Mouse (Mus musculus) kidney, embryonic 16.5 days (tissue): Measurements from ENCODE around the gene Nfkbia. TPM values are rescaled to one million over a fixed set of nuclear protein-coding genes. Genes with fewer than 3 reads are reported as not detected.

Experiments used
- ATAC-seq: fragments of 200-750 bp; cut with Nextera tagmentation; 2 replicates; pipeline ENCODE4 v1.8.0; 2017; ENCODE audit warnings: moderate TSS enrichment; ENCODE audit not compliant: low FRiP score, low TSS enrichment
- H3K27ac ChIP-seq: fragments of 300-500 bp; sonication (generic); 2 replicates; pipeline ENCODE4 v1.5.1; 2014; ENCODE audit warnings: low read length
- H3K27me3 ChIP-seq: fragments of 300-500 bp; sonication (generic); 2 replicates; pipeline ENCODE4 v1.6.1; 2014; ENCODE audit warnings: low read length, control low read depth, mixed read lengths; ENCODE audit not compliant: insufficient read depth
- H3K36me3 ChIP-seq: fragments of 300-500 bp; sonication (generic); 2 replicates; pipeline ENCODE4 v1.6.1; 2014; ENCODE audit warnings: low read length, control low read depth, mixed read lengths; ENCODE audit not compliant: insufficient read depth
- H3K4me1 ChIP-seq: fragments of 300-500 bp; sonication (generic); 2 replicates; pipeline ENCODE4 v1.6.1; 2014; ENCODE audit warnings: low read length, control low read depth, mixed read lengths; ENCODE audit not compliant: insufficient read depth
- H3K4me2 ChIP-seq: fragments of 300-500 bp; sonication (generic); replicated peaks from 2 replicates; pipeline ENCODE4 v1.6.1; 2014; ENCODE audit warnings: low read depth, low read length
- H3K4me3 ChIP-seq: fragments of 300-500 bp; sonication (generic); 2 replicates; pipeline ENCODE4 v1.5.1; 2014; ENCODE audit warnings: mild to moderate bottlenecking, low read length
- H3K9ac ChIP-seq: fragments of 300-500 bp; sonication (generic); replicated peaks from 2 replicates; pipeline ENCODE4 v1.6.1; 2014; ENCODE audit warnings: low read length
- H3K9me3 ChIP-seq: fragments of 300-500 bp; sonication (generic); 2 replicates; pipeline ENCODE4 v1.6.1; 2016; ENCODE audit warnings: low read length, control low read depth
- WGBS: fragments of 180-500 bp; shearing (Covaris S2); extraction: QIAGEN DNeasy Blood & Tissue Kit; methylation state at CpG from one replicate; pipeline ENCODE4 v1.1.7; 2014; 5-methylcytosine and 5-hydroxymethylcytosine counted together
- polyA plus RNA-seq: library from polyadenylated mRNA; unstranded; fragments of >200 nt; fragmentation: Nextera tagmentation; extraction: Ambion mirVana; gene quantifications from 2 replicates; pipeline ENCODE4 v1.2.1, GENCODE M21; 2015

Gene Nfkbia
- polyA plus RNA-seq, 1 experiment from 2014 or later = 94.7 TPM

DNA sequence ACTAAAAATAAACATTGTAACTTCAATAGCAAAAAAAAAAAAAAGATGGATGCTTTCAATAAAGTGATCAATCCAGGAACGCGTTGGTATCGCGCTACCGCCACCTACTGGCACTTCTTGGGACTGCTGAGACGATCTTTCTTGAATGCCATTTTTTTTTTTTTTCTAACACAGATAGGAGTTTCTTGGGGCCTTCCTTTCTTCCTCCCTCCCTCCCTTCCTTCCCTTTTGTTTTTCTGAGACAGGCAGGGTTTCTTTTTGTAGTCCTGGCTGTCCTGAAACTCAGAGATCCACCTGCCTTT, 13.5 kb upstream of the Nfkbia start:
- Histone ChIP-seq H3K36me3 (no peaks in the 10 kb centered on the region), H3K9me3 (no peaks in the 10 kb centered on the region), H3K4me2 (no peak overlapping the region), H3K27ac (no peak overlapping the region), H3K9ac (no peak overlapping the region), H3K4me1 (no peaks in the 10 kb centered on the region), H3K4me3 (no peak overlapping the region), H3K27me3 (no peaks in the 10 kb centered on the region)
- ATAC-seq = no peak
- WGBS = 1% methylated on average over 6 of the region's 6 CpGs

DNA sequence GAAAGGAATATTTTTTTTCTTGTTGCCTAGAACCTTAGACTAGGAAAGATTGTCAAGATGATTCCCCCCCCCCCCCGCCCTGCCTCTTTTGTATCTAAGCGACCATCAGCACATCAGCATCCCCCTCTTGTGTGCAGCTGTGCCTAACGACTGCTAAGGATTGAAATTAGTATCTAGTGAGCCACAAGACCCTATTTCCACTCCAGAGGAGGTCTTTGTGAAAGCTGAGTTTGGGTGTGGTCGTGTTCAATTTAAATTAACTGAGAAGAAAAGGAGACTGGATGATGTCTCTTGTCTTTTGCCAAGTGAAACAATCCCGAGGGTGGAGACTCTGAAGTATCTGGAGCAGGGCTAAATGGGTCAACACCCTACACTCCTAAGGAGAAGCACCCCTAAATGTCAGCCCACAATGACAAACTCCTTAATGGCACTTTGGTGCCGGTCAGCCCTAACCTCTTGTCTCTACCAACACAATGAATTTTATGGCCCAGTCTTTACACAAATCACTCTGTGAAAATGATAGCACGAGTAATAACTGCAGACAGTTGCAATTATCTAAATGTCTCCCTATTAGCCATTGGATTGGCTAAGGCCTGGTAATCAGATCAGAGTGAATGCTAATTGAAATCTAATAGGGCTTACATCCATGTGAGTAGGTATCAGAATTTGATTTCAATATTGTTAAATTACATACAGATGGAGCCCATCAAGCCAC, 13.0 kb upstream of the Nfkbia start:
- H3K9me3 ChIP-seq = no peaks in the 10 kb centered on the region
- H3K27ac ChIP-seq = no peak overlapping the region
- ATAC-seq = no peak
- H3K36me3 ChIP-seq = no peaks in the 10 kb centered on the region
- no peaks in the 10 kb centered on the region for H3K27me3 ChIP-seq
- H3K4me3 ChIP-seq = no peak overlapping the region
- H3K9ac ChIP-seq = no peak overlapping the region
- H3K4me1 ChIP-seq = no peaks in the 10 kb centered on the region
- no peak overlapping the region for H3K4me2 ChIP-seq
- 38% methylated on average over 7 of the region's 7 CpGs for WGBS

DNA sequence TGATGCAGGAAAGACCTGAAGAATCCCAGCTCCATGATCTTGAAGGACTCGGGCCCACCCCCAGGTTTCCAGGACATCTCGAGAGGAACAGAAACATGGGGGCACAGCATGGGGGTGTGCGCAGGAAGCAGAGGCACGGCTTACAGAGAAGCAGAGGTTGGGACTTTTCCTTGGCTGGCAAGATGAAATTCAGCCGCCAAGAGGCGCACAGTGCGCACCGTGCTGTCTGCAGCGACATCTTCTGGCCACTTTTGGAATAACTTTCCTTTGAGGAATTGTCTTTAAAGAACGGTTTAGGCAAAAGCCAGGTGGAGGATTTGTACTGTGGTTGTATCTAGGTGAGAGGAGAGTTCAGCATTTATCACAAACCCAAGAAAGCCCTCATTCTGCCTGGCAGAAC, 6.6 kb upstream of the Nfkbia start:
- Histone ChIP-seq H3K27ac (no peak overlapping the region), H3K4me3 (no peak overlapping the region), H3K4me2 (no peak overlapping the region; the same call in 1 of the 2 replicates), H3K4me1 (no peaks in the 10 kb centered on the region), H3K27me3 (no peaks in the 10 kb centered on the region), H3K9ac (peak overlapping the region; percentile 27; the same call in 1 of the 2 replicates), H3K9me3 (no peaks in the 10 kb centered on the region), H3K36me3 (no peaks in the 10 kb centered on the region)
- ATAC-seq = peak; percentile 78
- under 1% methylated on average over 10 of the region's 10 CpGs for WGBS

DNA sequence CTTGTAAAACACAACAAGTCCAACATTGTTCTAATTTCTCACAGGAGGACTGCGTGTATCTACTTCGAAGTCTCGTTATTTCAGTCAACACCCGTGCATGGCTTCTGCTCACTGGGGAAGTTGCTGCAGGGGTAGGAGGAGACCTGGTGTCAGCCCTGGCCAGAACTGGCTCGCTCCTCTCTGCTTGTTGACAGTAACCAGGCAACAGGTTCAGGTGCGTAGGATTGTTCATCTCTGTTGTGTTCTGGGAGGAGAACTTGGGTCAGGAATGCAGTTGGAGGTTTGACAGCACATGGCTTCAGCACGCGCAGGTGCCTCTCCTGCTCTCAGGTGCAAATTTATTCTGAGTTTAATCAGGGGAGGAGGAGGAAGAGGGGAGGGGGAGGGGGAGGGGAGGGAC, 5.3 kb upstream of the Nfkbia start:
- Histone ChIP-seq H3K27me3 (no peaks in the 10 kb centered on the region), H3K36me3 (no peaks in the 10 kb centered on the region), H3K9ac (no peak overlapping the region), H3K4me2 (no peak overlapping the region), H3K4me3 (no peak overlapping the region), H3K9me3 (no peaks in the 10 kb centered on the region), H3K27ac (no peak overlapping the region), H3K4me1 (peaks cover 11% of the 10 kb centered on the region)
- WGBS = 61% methylated on average over 8 of the region's 8 CpGs
- no peak for ATAC-seq

DNA sequence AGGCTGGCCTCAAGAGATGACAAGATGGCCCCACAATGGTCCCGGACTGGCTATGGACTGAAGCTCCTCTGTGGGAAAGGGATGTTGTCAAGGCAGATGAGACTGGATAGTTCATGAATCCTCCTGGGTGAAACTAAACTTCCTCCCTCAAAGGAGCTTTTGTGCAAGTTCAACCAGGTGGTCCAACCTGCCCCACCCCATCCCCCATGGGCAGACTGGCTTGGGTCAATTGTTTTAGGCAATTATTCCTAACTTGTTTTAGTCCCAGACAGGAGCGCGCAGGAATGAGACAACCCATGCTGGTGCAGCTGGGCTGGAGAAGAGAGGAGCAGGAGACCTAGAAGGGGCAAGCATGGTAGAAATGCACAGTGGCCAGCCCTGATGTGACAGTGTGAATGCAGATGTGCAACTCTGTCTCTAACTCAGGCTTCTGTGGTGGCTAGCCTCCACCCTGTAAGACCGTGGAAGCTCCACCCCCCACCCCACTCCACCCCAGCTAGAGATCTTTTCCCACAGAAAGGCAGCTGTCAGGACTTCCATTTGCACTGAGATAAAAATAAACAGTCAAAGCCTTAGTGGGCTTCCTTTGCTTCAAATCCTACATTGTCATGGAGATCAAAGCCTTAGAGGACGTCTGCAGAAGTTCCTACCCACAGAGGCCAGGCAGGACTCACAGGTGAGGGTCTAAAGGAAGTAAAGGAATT, 3.6 kb upstream of the Nfkbia start:
- Histone ChIP-seq H3K27ac (no peak overlapping the region), H3K4me1 (peaks cover 14% of the 10 kb centered on the region), H3K4me2 (no peak overlapping the region), H3K36me3 (0 out of 2 replicates have a peak, but pooled peaks cover under 1% of the 10 kb centered on the region), H3K27me3 (no peaks in the 10 kb centered on the region), H3K9ac (no peak overlapping the region), H3K9me3 (no peaks in the 10 kb centered on the region), H3K4me3 (no peak overlapping the region)
- WGBS = 71% methylated on average over 5 of the region's 5 CpGs
- no peak for ATAC-seq

DNA sequence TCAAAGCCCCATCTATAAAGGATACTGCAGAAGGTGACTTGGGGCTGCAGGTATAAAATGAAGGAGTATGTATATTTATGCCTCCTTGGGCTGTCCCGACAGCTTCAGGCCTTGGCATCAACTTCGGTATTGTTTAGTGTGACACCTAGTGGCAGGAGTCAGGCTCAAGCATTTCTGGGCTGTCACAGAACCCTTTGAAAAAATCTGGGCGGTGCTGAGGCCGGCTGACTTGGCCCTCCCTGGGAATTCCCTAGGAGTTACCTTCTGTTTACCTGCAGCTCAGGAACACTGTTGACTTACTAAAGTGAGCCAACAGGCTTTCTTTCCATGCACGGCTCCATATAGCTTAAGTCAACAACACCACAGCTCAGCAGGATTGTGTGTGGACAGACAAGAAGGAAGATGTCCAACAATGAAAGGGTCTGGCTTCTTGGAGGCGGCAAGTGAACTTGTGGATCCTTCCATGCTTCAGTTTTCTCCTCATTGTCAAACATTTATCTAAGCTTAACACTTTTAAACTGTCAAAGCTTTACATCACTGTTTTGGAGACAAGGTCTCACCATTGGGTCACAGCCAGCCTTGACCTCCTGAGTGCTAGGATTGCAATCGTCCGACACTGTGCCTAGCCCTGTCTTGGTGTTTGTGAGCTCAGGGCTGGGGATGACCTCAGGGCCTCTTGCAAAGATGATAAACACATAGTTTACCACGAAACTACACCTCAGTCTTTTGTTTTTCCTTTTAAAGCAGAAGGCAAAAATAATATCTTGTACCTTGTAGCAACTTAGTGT, 2.9 kb upstream of the Nfkbia start:
- H3K4me3 ChIP-seq = no peak overlapping the region
- ATAC-seq = no peak
- 33% methylated on average over 9 of the region's 9 CpGs for WGBS
- peaks cover 7% of the 10 kb centered on the region for H3K36me3 ChIP-seq
- no peak overlapping the region for H3K4me2 ChIP-seq
- H3K27me3 ChIP-seq = no peaks in the 10 kb centered on the region
- no peak overlapping the region for H3K27ac ChIP-seq
- no peaks in the 10 kb centered on the region for H3K9me3 ChIP-seq
- peaks cover 22% of the 10 kb centered on the region for H3K4me1 ChIP-seq
- no peak overlapping the region for H3K9ac ChIP-seq

DNA sequence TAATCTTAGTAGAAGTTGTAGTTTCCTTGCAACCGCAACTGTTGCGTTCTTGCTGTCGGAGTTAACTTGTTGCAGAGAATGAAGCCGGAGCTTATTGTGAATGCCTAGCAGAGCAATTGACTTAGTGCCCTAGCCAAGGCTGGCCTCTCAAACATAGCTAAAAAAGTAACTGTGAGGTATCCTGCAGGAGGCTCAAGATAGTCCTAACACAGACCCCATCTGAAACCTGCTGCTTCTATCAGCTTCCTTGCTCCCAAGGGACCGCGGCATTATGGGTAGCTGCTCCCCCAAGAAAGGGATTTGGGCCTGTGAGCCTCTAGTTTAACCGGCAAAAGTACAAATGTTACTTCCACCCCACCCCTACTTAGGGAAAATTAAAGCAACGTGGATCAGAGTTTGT, 934 bp upstream of the Nfkbia start:
- WGBS = 38% methylated on average over 8 of the region's 8 CpGs
- peak overlapping the region; percentile 92 for H3K4me3 ChIP-seq

DNA sequence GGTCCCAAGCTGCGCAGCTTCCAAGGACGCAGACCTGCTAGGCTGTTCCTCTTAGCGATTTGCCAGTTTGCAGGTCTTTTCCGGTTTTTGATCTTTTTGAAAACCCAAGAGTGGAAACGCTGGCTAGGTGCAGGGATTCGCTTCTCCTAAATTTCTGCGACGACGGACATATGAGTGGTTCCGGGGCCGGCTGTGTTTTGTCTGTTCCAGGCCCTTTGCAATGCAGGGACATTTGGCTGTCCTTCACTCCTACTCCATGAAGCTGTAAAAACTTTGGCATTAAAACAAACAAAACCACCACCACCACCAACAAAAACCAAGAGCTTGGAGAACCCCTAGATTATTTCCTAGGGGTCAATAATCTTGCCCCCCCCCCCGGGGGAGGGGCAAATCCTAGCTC, 494 bp upstream of the Nfkbia start:
- H3K27ac ChIP-seq = peak overlapping the region; percentile 100
- H3K4me3 ChIP-seq = peak overlapping the region; percentile 92
- peak overlapping the region; percentile 75 for H3K4me2 ChIP-seq
- no peaks in the 10 kb centered on the region for H3K27me3 ChIP-seq
- 2% methylated on average over 12 of the region's 12 CpGs for WGBS
- peaks cover 31% of the 10 kb centered on the region for H3K4me1 ChIP-seq
- no peak; the same call in 1 of the 2 replicates for ATAC-seq
- H3K9me3 ChIP-seq = no peaks in the 10 kb centered on the region
- peaks cover 28% of the 10 kb centered on the region for H3K36me3 ChIP-seq
- peak overlapping the region; percentile 99 for H3K9ac ChIP-seq

More for the DNA sequence above, 934 bp upstream of the Nfkbia start:
- peak overlapping the region; percentile 99 for H3K9ac ChIP-seq
- peak overlapping the region; percentile 100 for H3K27ac ChIP-seq
- peaks cover 23% of the 10 kb centered on the region for H3K36me3 ChIP-seq
- H3K4me2 ChIP-seq = peak overlapping the region; percentile 75
- no peak for ATAC-seq
- H3K27me3 ChIP-seq = no peaks in the 10 kb centered on the region
- no peaks in the 10 kb centered on the region for H3K9me3 ChIP-seq
- peaks cover 31% of the 10 kb centered on the region for H3K4me1 ChIP-seq

DNA sequence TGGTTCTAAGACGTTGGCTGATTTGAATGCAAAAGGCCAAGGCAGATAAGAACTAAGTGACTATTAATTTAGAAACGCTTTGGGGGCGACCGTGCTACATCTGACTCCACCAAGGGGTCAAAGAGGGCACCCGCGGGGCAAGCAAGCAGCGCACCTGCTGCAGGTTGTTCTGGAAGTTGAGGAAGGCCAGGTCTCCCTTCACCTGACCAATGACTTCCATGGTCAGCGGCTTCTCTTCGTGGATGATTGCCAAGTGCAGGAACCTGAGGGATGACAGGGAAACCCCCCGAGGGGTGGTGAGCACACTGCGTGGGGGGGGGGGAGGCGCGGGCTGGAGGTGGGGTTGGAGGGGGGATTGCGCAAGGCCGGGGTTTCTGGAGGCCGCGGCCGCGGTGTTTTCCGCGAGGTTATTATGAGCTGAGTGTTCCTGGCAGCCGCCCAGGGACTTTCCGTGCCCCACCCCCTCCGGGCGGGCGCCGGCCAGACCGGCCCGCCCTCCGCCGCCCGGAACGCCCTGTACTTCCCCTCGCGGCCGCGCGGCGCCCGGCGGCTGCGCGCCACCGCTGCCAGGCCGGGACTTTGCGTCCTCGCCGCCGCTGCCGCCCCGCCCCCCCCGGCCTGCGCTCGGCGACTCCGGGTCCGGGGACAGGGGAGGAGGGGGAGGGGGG, 797 bp downstream of the Nfkbia start:
- no peaks in the 10 kb centered on the region for H3K9me3 ChIP-seq
- H3K4me2 ChIP-seq = peak overlapping the region; percentile 75
- no peaks in the 10 kb centered on the region for H3K27me3 ChIP-seq
- peak overlapping the region; percentile 99 for H3K9ac ChIP-seq
- peaks cover 31% of the 10 kb centered on the region for H3K4me1 ChIP-seq
- peak overlapping the region; percentile 100 for H3K27ac ChIP-seq
- ATAC-seq = peak; percentile 92
- H3K4me3 ChIP-seq = peak overlapping the region; percentile 92
- peaks cover 28% of the 10 kb centered on the region for H3K36me3 ChIP-seq
- WGBS = 1% methylated on average over 53 of the region's 57 CpGs
